Mouse (Mus musculus) brain, embryonic 14.5 days (tissue): ENCODE results near the gene Golga4.

Experiments
- CTCF ChIP-seq: fragments of 200-500 bp; IDR thresholded peaks from 2 replicates; pipeline ENCODE4 v1.5.1; 2012; ENCODE audit warnings: inconsistent platforms, mild to moderate bottlenecking, moderate library complexity, borderline replicate concordance; ENCODE audit not compliant: insufficient read depth, insufficient read length; ENCODE audit errors: extremely low read depth
- POLR2A ChIP-seq: fragments of 200-500 bp; IDR thresholded peaks from 2 replicates; pipeline ENCODE4 v1.6.1; 2012; ENCODE audit warnings: mild to moderate bottlenecking, inconsistent platforms, borderline replicate concordance; ENCODE audit not compliant: poor library complexity, insufficient read depth, insufficient read length, severe bottlenecking; ENCODE audit errors: extremely low read depth

- TF ChIP-seq CTCF (no peak), POLR2A (no peak)
These were observed 74.3 kb downstream of the Golga4 start for GRCm38 (mm10) chr9:118580371-118580770.
